Mouse (Mus musculus): ENCODE measurements at regions not wholly inside any gene's neighbourhood (a gene's known extent, or its start where the extent isn't known, plus 50 kb on each side); places are given as distances from the start of the nearest gene placed in this dataset.
"Not testable (repeated sequence)": the region's sequence is repeated elsewhere in the genome, so short reads cannot be mapped to it uniquely, and the experiment has no call there.

DNA sequence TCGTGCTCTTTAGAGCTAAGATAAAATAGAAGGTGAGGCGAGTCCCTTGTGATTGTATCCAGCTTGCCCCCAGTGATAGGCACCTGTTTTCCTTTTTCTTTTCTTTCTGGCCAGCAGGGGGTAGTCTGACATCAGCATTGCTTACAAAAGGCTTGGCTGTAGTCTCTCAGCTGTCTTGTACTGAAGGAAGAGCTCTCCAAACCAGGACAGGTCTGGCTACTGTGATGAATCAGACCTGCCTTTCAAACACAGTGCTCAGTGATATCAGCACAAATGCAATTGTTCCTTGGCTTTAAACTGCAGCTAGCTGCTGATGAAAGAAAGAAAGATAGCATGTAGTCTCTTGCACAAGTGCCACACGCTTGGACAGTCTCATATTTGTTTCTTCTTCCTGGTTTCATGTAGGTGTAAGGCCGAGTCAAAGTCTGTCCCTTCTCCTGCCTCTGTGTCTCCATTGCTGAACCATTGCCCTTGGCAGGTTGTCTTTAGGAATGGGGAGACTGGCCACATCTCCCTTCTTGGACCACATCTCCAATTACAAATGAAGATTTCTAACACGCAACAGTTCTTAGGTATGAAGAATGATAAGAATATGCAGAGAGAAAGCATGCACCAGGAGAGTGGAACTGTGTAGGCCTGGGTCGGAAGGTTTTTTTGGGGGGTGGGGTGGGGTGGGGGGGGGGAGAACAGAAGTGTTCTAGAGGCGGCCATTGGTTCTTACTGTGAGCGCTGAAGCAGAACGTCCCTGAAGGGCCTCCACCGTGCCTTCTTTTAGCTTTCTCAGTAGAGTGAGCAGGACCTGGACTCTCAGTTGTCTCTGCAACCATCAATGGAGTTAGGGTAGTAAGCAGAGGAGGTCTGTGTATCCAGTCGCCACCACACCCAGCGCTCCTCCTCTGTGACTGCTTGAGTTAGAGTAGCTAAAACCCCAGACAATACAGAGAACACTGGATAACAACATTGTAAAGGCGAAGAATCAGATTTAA is 200.9 kb downstream of the Faxc start:
- Histone ChIP-seq H3K4me1 (no peaks in the 10 kb centered on the region), H3K36me3 (no peaks in the 10 kb centered on the region), H3K4me2 (replicated peaks) (no peak overlapping the region), H3K27ac (replicated peaks) (no peak overlapping the region), H3K4me3 (replicated peaks) (no peak overlapping the region), H3K9ac (no peak overlapping the region), H3K9me3 (replicated peaks) (no peaks in the 10 kb centered on the region), H3K27me3 (no peaks in the 10 kb centered on the region)
- 63% methylated on average over 13 of the region's 13 CpGs for WGBS
- ATAC-seq (ENCODE audit: insufficient number of reproducible peaks, low FRiP score, low TSS enrichment, low read depth): no peak

DNA sequence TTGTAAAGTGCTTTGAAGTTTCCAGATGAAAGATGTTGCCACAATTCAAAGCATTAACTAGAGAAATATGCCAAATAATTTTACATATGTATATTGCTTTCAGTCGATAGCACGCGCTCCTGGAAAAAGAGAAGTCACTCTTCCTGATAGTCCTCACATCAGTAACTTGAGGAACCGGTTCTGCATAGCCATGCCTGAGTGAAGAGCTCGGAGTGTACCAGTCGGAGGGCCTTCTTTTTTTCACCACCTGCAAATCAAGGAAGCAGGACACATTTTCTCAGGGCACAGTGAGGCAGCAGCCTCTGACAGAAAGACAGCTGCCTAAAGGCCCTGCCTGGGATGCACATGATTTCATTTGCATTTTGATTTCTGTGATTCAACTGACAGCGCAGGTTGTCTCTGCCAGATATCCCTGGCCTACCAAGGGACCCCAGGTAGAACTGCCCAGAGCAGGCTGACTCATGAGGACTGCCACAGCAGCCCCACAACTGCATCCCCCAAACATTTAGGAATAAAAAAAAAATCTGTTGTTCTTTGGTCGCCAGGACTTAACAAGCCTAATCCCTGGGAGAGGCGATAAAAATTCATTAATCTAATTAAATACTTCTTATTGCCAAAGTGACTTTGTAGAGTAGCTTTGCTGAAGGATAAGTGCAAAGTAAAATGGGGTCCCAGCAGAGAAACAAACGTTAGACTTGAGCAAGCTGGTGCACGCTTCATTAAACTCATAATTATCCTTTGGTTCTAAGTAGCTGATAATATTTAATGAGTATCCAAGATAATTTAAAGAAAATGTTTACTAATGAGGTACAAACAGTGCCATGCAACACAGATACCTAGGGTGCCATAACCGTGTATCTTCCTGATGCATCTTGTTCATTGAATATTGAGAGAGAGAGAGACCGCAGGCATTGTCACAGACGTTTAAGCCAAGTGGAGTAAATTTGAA is 202.7 kb downstream of the Faxc start:
- ATAC-seq (ENCODE audit: insufficient number of reproducible peaks, low FRiP score, low TSS enrichment, low read depth): no peak; the same call in 1 of the 2 replicates
- Histone ChIP-seq H3K27me3 (no peaks in the 10 kb centered on the region), H3K4me3 (replicated peaks) (no peak overlapping the region), H3K9me3 (replicated peaks) (no peaks in the 10 kb centered on the region), H3K4me1 (no peaks in the 10 kb centered on the region), H3K9ac (no peak overlapping the region), H3K27ac (replicated peaks) (no peak overlapping the region), H3K36me3 (no peaks in the 10 kb centered on the region), H3K4me2 (replicated peaks) (no peak overlapping the region)
- WGBS: 39% methylated on average over 14 of the region's 14 CpGs

DNA sequence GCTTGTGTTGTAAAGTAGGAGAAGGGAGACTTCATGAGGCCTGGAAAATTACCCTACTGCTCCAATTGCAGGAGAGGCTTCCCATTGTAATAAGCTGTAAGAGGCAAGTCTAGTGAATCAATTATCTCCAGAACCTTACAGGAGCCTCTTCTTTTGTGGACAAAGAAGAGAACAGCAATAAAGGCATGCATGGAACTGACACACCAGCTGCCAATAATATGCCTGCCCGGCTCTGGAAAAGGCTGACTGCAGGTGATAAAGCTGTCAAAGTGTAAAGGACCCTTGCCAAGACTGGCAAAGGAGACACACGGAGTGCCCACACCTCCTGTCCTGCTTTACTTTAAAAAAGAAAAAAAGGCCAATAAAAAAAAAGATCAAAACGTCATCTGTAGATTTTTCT is 209.0 kb downstream of the Faxc start:
- Histone ChIP-seq H3K9ac (no peak overlapping the region), H3K4me1 (no peaks in the 10 kb centered on the region), H3K4me3 (replicated peaks) (no peak overlapping the region), H3K27ac (replicated peaks) (no peak overlapping the region), H3K36me3 (no peaks in the 10 kb centered on the region), H3K27me3 (no peaks in the 10 kb centered on the region), H3K4me2 (replicated peaks) (no peak overlapping the region), H3K9me3 (replicated peaks) (no peaks in the 10 kb centered on the region)
- no peak for ATAC-seq (ENCODE audit: insufficient number of reproducible peaks, low FRiP score, low TSS enrichment, low read depth)
- WGBS: 68% methylated on average over 3 of the region's 3 CpGs

DNA sequence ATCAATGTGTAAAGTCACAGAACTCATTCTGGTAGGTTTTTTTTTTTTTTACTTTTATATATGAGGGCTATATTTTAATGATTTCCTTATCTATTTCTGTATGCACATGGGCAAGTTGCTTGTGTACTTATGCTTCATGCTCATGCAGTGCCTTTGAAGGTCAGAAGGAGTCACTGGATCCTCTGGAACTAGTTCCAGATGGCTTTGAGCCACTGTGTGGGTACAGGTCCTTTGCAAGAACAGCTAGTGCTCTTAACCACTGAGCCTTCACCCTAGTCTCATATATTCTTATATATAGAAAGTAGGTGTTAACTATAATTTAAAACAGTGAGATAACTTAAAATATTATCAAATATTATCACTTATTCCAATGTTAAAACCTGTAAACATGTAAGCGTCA is 212.4 kb downstream of the Faxc start:
- Histone ChIP-seq H3K9me3 (replicated peaks) (no peaks in the 10 kb centered on the region), H3K27me3 (no peaks in the 10 kb centered on the region), H3K4me3 (replicated peaks) (no peak overlapping the region), H3K9ac (no peak overlapping the region), H3K27ac (replicated peaks) (no peak overlapping the region), H3K4me1 (no peaks in the 10 kb centered on the region), H3K36me3 (no peaks in the 10 kb centered on the region), H3K4me2 (replicated peaks) (no peak overlapping the region)
- no peak for ATAC-seq (ENCODE audit: insufficient number of reproducible peaks, low FRiP score, low TSS enrichment, low read depth)
- 93% methylated on average over 1 of the region's 1 CpGs for WGBS

DNA sequence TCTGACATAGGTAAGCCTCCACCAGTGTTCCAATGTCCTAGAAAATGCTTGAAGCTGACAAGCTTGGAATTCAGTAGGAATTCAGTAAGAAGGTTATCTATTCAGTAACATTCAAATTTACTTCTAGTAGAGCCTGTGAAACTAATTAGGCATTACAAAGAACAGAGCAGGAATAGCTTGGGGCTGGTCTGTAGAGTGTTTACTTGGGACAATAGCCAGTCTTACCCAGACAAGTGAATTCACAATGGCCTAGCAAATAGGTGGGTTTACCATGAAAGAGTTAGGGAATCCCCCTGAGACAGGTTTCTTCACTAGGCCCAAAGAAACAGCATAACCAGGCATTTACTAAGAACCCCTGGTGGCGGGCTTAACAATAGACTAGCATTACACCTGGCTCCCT is 212.5 kb upstream of the Fbxl4 start:
- H3K27ac ChIP-seq (replicated peaks); H3K27me3 ChIP-seq; H3K36me3 ChIP-seq; H3K4me3 ChIP-seq (replicated peaks); H3K9me3 ChIP-seq (replicated peaks); H3K9ac ChIP-seq; H3K4me1 ChIP-seq; ATAC-seq (ENCODE audit: insufficient number of reproducible peaks, low FRiP score, low TSS enrichment, low read depth); H3K4me2 ChIP-seq (replicated peaks): not testable (repeated sequence)
- WGBS: 83% methylated on average over 1 of the region's 1 CpGs

DNA sequence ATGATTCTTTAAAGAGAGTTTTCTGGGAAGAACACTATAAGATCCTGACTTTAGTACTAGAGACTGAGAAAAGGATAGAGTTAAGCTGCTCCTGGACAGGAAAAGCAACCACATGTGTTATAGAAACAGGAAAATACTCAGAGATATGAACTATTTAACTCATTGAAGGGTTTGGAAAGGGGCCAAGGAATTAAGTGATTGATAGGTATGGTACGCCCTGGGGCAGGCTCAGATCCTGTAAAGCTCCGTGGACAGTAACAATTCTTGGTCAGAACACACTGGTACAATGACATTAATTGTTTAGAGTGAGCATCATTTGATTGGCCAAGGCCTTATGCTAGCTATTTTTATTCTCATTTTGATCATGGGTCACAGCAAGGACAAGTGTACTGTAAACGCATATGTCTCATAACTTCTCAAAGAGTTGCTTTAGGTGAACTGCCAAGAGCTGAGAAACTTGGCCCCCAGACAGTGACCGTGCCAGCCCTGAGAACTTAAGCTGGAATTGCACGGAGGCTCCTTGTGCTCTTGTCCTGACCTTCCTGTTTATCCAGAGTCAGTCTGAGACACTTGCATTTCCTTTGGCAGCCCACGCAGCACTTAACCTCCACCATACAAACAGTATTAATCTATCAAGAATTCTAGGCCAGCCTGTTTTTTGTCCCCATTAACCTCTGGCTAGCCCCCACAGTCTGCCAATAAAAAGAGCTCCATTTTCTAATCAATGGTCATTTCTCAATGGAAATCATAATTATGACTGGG is 210.5 kb upstream of the Fbxl4 start:
- WGBS: 35% methylated on average over 6 of the region's 6 CpGs
- no peak overlapping the region for H3K4me3 ChIP-seq (replicated peaks)
- H3K27me3 ChIP-seq: peaks cover 6% of the 10 kb centered on the region; the same call in 1 of the 2 replicates
- no peaks in the 10 kb centered on the region for H3K36me3 ChIP-seq
- H3K4me2 ChIP-seq (replicated peaks): no peak overlapping the region
- H3K9me3 ChIP-seq (replicated peaks): no peaks in the 10 kb centered on the region
- H3K4me1 ChIP-seq: no peaks in the 10 kb centered on the region
- no peak for ATAC-seq (ENCODE audit: insufficient number of reproducible peaks, low FRiP score, low TSS enrichment, low read depth)
- H3K9ac ChIP-seq: no peak overlapping the region
- no peak overlapping the region for H3K27ac ChIP-seq (replicated peaks)

DNA sequence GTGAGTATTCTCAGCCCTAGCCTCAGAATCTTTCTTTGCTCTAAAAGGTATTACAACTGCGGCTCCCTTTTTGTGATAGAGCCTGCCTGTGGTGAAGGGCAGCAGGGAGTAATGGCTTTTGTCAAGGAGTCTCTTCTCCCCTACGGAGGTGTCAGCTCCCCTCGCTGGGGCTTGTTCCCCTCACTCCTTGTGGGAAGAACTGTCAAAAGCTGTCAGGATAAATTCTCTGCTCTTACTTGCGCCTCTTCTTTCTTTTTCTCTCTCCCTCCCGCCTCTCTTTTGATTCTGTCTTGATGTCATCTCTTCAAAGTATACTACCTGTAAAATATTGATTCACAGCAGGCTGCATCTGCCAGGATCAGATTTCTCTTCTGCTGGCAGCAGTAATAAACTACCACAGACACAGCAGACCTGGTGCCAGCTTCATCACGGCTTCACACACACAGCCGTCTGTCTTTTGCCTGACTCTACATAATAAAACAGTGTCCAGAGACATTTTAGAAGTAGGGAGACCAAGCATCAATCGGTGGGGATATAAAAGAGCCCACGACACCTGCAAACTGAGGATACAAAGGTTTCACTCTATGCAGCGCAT is 205.3 kb upstream of the Fbxl4 start:
- Histone ChIP-seq H3K36me3 (no peaks in the 10 kb centered on the region), H3K4me2 (replicated peaks) (no peak overlapping the region), H3K27me3 (peaks cover 9% of the 10 kb centered on the region; the same call in 1 of the 2 replicates), H3K9ac (no peak overlapping the region), H3K27ac (replicated peaks) (no peak overlapping the region), H3K9me3 (replicated peaks) (no peaks in the 10 kb centered on the region), H3K4me1 (no peaks in the 10 kb centered on the region), H3K4me3 (replicated peaks) (no peak overlapping the region)
- ATAC-seq (ENCODE audit: insufficient number of reproducible peaks, low FRiP score, low TSS enrichment, low read depth): no peak
- WGBS: 23% methylated on average over 10 of the region's 10 CpGs

DNA sequence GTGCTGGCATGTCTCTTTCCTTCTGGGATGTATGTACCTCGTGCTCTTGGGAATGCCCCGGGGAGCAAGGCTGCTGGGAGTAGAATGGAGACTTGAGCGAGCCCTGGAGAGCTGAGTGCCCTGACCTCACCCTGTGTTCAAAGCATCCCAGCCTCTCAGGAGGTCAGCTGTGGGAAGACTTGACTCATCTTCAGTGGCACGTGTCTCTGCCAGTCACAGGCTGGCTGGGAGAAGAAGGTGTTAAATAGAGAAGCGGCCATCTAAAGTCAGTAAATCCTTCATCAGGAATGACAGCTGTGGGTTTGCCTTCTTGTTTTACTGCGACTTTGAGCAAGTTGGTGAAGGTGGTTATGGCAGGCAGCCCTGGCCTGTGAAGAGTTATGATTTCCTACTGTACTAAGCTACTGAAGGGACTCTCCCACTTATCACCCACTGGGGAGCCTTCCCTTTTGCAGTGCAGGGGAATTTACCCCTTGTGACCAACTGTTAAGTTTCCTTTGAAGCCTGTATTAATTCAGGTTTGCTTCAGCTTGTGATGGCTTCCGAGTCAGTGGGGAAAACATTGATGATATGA is 204.3 kb upstream of the Fbxl4 start:
- H3K4me2 ChIP-seq (replicated peaks): no peak overlapping the region

DNA sequence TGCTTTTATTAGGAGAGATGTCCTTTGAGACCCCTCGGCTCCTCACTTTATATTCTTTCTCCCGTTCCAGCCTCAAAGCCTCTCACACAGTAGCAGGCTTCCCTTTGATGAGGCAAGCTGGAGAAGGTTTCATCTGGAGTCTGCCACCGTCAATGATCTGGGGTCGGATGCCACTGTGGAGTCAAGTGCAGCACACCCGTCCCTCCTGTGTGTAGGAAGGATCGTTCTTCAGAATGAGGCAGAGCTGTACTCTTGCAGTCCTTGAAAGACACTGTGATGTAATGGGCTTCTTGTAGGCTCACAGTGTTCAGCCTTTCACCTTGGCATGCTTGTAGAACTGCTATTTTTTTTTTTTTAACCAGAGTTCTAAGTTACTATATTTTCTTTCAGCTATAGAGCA is 203.7 kb upstream of the Fbxl4 start:
- Histone ChIP-seq H3K27ac (replicated peaks) (no peak overlapping the region), H3K4me2 (replicated peaks) (no peak overlapping the region), H3K4me1 (no peaks in the 10 kb centered on the region), H3K36me3 (no peaks in the 10 kb centered on the region), H3K9me3 (replicated peaks) (no peaks in the 10 kb centered on the region), H3K27me3 (peaks cover 9% of the 10 kb centered on the region; the same call in 1 of the 2 replicates), H3K4me3 (replicated peaks) (no peak overlapping the region), H3K9ac (no peak overlapping the region)
- 59% methylated on average over 6 of the region's 6 CpGs for WGBS
- ATAC-seq (ENCODE audit: insufficient number of reproducible peaks, low FRiP score, low TSS enrichment, low read depth): no peak

More for the DNA sequence above, 204.3 kb upstream of the Fbxl4 start:
- WGBS: 34% methylated on average over 7 of the region's 7 CpGs
- H3K4me1 ChIP-seq: no peaks in the 10 kb centered on the region
- no peaks in the 10 kb centered on the region for H3K9me3 ChIP-seq (replicated peaks)
- H3K27ac ChIP-seq (replicated peaks): no peak overlapping the region
- ATAC-seq (ENCODE audit: insufficient number of reproducible peaks, low FRiP score, low TSS enrichment, low read depth): peak; percentile 43; the same call in 1 of the 2 replicates
- H3K36me3 ChIP-seq: no peaks in the 10 kb centered on the region
- no peak overlapping the region for H3K4me3 ChIP-seq (replicated peaks)
- H3K27me3 ChIP-seq: peaks cover 9% of the 10 kb centered on the region; the same call in 1 of the 2 replicates
- no peak overlapping the region for H3K9ac ChIP-seq

DNA sequence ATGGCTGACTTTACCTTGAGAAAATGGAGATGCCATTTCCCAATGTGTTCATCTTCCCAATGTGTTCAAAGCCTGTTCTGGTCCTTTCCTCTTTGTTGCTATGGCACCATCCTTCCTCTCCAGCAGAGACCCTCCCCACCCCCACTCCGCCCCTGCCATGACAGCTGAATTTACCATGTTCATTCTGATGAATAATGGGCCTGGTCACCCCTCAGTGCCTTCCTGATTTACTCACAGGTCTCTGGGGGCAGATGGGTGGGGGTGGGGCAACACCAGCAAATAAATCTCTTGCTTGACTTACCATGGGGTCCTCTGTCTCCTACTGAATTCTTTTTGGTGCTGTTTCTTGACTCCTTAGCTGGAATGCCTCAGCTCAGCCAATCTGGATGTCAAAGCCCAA is 170.9 kb upstream of the Fbxl4 start:
- Histone ChIP-seq H3K27me3 (no peaks in the 10 kb centered on the region), H3K4me1 (no peaks in the 10 kb centered on the region), H3K9ac (no peak overlapping the region), H3K9me3 (replicated peaks) (no peaks in the 10 kb centered on the region), H3K4me2 (replicated peaks) (no peak overlapping the region), H3K27ac (replicated peaks) (no peak overlapping the region), H3K36me3 (no peaks in the 10 kb centered on the region), H3K4me3 (replicated peaks) (no peak overlapping the region)
- no peak for ATAC-seq (ENCODE audit: insufficient number of reproducible peaks, low FRiP score, low TSS enrichment, low read depth)
- 76% methylated on average over 1 of the region's 1 CpGs for WGBS
